Mouse (Mus musculus) forebrain, embryonic 13.5 days (tissue): ENCODE results near the gene Mylpf. TPM values are rescaled to one million over a fixed set of nuclear protein-coding genes. Genes with fewer than 3 reads are reported as not detected.

Experiments
- ATAC-seq: fragments of 200-750 bp; cut with Nextera tagmentation; 2 replicates; pipeline ENCODE4 v1.8.0; 2017
- H3K27ac ChIP-seq: fragments of 300-500 bp; sonication (generic); 2 replicates; pipeline ENCODE4 v1.5.1; 2015; ENCODE audit warnings: inconsistent platforms, mild to moderate bottlenecking, moderate library complexity
- H3K27me3 ChIP-seq: fragments of 300-500 bp; sonication (generic); 2 replicates; pipeline ENCODE4 v1.6.1; 2015; ENCODE audit warnings: mild to moderate bottlenecking, inconsistent platforms
- H3K36me3 ChIP-seq: fragments of 300-500 bp; sonication (generic); 2 replicates; pipeline ENCODE4 v1.6.1; 2015; ENCODE audit warnings: mild to moderate bottlenecking, inconsistent platforms; ENCODE audit not compliant: poor library complexity, severe bottlenecking
- H3K4me1 ChIP-seq: fragments of 300-500 bp; sonication (generic); 2 replicates; pipeline ENCODE4 v1.6.1; 2015; ENCODE audit warnings: inconsistent platforms
- H3K4me2 ChIP-seq: fragments of 300-500 bp; sonication (generic); 2 replicates; pipeline ENCODE4 v1.6.1; 2015; ENCODE audit warnings: inconsistent platforms, mild to moderate bottlenecking, moderate library complexity
- H3K4me3 ChIP-seq: fragments of 300-500 bp; sonication (generic); 2 replicates; pipeline ENCODE4 v1.5.1; 2015; ENCODE audit warnings: mild to moderate bottlenecking, inconsistent platforms
- H3K9ac ChIP-seq: fragments of 300-500 bp; sonication (generic); 2 replicates; pipeline ENCODE4 v1.6.1; 2015; ENCODE audit warnings: mild to moderate bottlenecking, inconsistent platforms
- H3K9me3 ChIP-seq: fragments of 300-500 bp; sonication (generic); replicated peaks from 2 replicates; pipeline ENCODE4 v1.6.1; 2016; ENCODE audit warnings: inconsistent platforms
- WGBS: fragments of 180-500 bp; shearing (Covaris S2); methylation state at CpG from one replicate; pipeline ENCODE4 v1.1.7; 2015; 5-methylcytosine and 5-hydroxymethylcytosine counted together
- polyA plus RNA-seq: library from polyadenylated mRNA; unstranded; fragments of >200 nt; fragmentation: Nextera tagmentation; extraction: Ambion mirVana; gene quantifications from 2 replicates; pipeline ENCODE4 v1.2.1, GENCODE M21; 2015

The Mylpf gene
- polyA plus RNA-seq, 1 experiment from 2014 or later, result 9.8 TPM

DNA sequence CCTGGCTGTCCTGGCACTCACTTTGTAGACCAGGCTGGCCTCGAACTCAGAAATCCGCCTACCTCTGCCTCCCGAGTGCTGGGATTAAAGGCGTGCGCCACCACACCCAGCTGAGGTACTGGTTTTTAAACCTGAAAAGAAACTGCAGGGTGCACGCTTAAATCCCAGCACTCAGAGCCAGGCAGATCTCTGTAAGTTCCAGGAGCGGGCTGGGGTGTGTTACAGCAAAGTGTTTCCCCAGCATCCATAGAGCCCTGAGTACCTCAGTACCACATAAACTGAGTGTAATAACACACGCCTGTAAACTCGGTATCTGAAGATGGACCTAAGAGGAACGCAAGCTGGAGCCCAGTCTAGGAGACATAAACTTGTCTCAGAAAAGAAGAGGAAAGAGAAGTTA, 21.3 kb upstream of the Mylpf start:
- Histone ChIP-seq H3K36me3 (peaks cover 19% of the 10 kb centered on the region), H3K9me3 (no peaks in the 10 kb centered on the region), H3K4me1 (no peaks in the 10 kb centered on the region), H3K4me3 (no peak overlapping the region), H3K27ac (no peak overlapping the region), H3K27me3 (no peaks in the 10 kb centered on the region), H3K9ac (no peak overlapping the region), H3K4me2 (no peak overlapping the region)
- 71% methylated on average over 10 of the region's 10 CpGs for WGBS
- no peak for ATAC-seq

DNA sequence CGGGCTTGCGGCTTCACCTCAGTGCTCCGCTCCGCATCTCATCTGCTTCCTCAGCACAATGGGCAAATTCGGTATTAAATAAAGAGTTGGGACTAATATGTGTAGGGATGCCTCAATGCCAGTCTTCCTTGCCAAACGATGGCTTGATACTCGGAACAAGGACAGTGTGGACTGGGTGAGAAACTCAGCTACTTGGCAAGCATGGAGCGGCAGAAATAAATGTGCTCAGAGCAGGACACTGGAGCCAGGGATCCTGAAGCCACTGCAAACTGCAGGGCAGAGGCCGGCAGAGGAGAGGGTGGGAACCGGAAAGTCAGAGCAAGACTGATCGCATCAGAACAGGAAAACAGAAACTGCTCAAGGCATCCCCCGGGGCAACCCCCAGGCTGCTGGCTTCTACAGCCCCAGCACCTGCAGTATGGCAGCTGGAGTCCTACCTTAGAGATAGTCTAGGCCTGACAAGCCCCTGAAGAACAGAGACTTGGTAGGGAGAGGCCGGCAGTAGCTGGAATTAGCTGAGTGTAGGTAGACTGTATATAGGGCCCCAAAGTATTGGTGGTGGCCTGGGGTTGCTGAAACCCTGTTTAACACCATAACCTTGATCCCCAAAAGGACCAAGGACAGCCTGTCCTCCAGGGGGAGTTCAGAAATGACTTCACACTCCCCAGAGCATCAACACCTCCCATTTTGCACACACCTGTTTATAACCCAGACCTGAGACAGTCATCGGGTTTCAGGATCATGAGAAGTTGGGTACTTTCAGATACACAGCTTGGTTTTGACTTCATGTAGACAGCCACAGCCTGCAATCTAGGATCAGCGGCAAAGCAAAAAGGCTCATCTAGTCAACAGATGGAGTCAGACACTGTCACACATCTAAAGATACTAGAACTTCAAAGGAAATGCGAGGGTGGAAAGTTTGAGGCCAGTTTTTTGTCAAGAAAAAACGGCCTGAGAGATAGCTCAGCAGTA, 20.1 kb upstream of the Mylpf start:
- ATAC-seq, result no peak

GRCm38 (mm10) chr7:127190672-127191071, 18.0 kb upstream of the Mylpf start:
- WGBS, result 89% methylated on average over 6 of the region's 6 CpGs
- no peaks in the 10 kb centered on the region for H3K27me3 ChIP-seq
- no peak overlapping the region for H3K4me2 ChIP-seq
- no peak overlapping the region for H3K4me3 ChIP-seq
- H3K9me3 ChIP-seq, result no peaks in the 10 kb centered on the region
- peaks cover 18% of the 10 kb centered on the region for H3K4me1 ChIP-seq
- peaks cover 42% of the 10 kb centered on the region for H3K36me3 ChIP-seq
- no peak for ATAC-seq
- H3K9ac ChIP-seq, result no peak overlapping the region
- no peak overlapping the region for H3K27ac ChIP-seq

More for the DNA sequence above, 20.1 kb upstream of the Mylpf start:
- Histone ChIP-seq H3K36me3 (peaks cover 31% of the 10 kb centered on the region), H3K27ac (no peak overlapping the region), H3K4me1 (peaks cover 1% of the 10 kb centered on the region; the same call in 1 of the 2 replicates), H3K4me2 (no peak overlapping the region), H3K27me3 (no peaks in the 10 kb centered on the region), H3K4me3 (no peak overlapping the region), H3K9ac (no peak overlapping the region), H3K9me3 (no peaks in the 10 kb centered on the region)
- WGBS, result 88% methylated on average over 17 of the region's 17 CpGs

GRCm38 (mm10) chr7:127192989-127193388, 15.7 kb upstream of the Mylpf start:
- 93% methylated on average over 5 of the region's 5 CpGs for WGBS
- H3K4me2 ChIP-seq, result no peak overlapping the region
- no peaks in the 10 kb centered on the region for H3K9me3 ChIP-seq
- peaks cover 57% of the 10 kb centered on the region for H3K36me3 ChIP-seq
- H3K27me3 ChIP-seq, result no peaks in the 10 kb centered on the region
- H3K4me3 ChIP-seq, result no peak overlapping the region
- peaks cover 29% of the 10 kb centered on the region for H3K4me1 ChIP-seq
- no peak overlapping the region for H3K27ac ChIP-seq
- no peak overlapping the region for H3K9ac ChIP-seq
- no peak for ATAC-seq

DNA sequence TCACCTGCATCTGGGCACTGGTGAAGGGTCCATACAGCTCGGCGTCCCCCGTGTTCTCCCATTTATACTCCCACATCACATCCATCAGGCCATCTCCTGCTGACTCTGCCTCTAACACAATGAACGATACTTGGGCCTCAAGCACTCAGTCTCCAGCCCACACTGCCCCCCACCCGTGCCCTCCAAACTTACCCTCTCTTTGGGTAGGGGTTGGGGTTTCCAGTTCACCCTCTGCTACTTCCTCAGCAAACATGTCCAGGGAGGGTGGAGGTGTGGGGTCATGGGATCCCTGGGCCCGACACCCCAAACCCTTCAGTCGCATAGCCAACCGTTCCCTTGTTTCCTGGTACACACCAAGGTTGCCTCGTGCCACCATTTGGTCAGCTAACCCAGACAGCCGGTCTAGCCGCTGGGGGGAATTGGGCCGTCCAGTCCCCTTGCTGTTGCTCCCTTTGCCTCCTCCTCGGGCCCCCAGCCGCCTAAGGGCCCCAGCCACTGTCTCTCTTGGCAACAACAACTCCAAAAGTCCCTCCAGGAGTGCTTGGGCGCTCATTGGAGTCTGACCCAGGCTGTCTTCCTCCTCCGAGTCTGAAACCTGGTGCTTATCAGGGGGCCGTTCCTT, 14.6 kb upstream of the Mylpf start:
- Histone ChIP-seq H3K9me3 (no peaks in the 10 kb centered on the region), H3K9ac (peak overlapping the region; percentile 86; the same call in 1 of the 2 replicates), H3K4me3 (peak overlapping the region; percentile 87), H3K4me1 (peaks cover 29% of the 10 kb centered on the region), H3K27ac (no peak overlapping the region), H3K27me3 (no peaks in the 10 kb centered on the region), H3K4me2 (peak overlapping the region; percentile 91), H3K36me3 (peaks cover 68% of the 10 kb centered on the region)
- ATAC-seq, result no peak
- WGBS, result 96% methylated on average over 17 of the region's 17 CpGs

GRCm38 (mm10) chr7:127194633-127195029, 14.1 kb upstream of the Mylpf start:
- peak overlapping the region; percentile 86 for H3K9ac ChIP-seq
- 84% methylated on average over 7 of the region's 7 CpGs for WGBS
- H3K4me2 ChIP-seq, result peak overlapping the region; percentile 91
- H3K4me1 ChIP-seq, result peaks cover 29% of the 10 kb centered on the region
- 0 out of 2 replicates have a peak overlapping the region, but pooled peaks have one; percentile 89 for H3K27ac ChIP-seq
- peaks cover 73% of the 10 kb centered on the region for H3K36me3 ChIP-seq
- peak overlapping the region; percentile 87 for H3K4me3 ChIP-seq
- H3K9me3 ChIP-seq, result no peaks in the 10 kb centered on the region
- ATAC-seq, result no peak
- H3K27me3 ChIP-seq, result no peaks in the 10 kb centered on the region

GRCm38 (mm10) chr7:127195544-127196295, 13.0 kb upstream of the Mylpf start, which contains the start of gene Cd2bp2:
Cd2bp2 (minus strand) TSS chr7:127196050.
- Histone ChIP-seq H3K36me3 (peaks cover 82% of the 10 kb centered on the region), H3K4me1 (peaks cover 29% of the 10 kb centered on the region), H3K27me3 (no peaks in the 10 kb centered on the region), H3K4me2 (peak within 1 kb of the TSS; percentile 91), H3K9me3 (no peaks in the 10 kb centered on the region), H3K9ac (peak within 1 kb of the TSS; percentile 86), H3K27ac (peak within 1 kb of the TSS; percentile 89), H3K4me3 (peak within 1 kb of the TSS; percentile 87)
- peak; percentile 98 for ATAC-seq
- under 1% methylated on average over 51 of the region's 51 CpGs for WGBS

GRCm38 (mm10) chr7:127196484-127196883, 12.2 kb upstream of the Mylpf start:
- ATAC-seq, result no peak
- peaks cover 29% of the 10 kb centered on the region for H3K4me1 ChIP-seq
- peak overlapping the region; percentile 84 for H3K27ac ChIP-seq
- peak overlapping the region; percentile 83 for H3K9ac ChIP-seq
- no peaks in the 10 kb centered on the region for H3K9me3 ChIP-seq
- 59% methylated on average over 11 of the region's 11 CpGs for WGBS
- H3K4me2 ChIP-seq, result peak overlapping the region; percentile 78
- no peaks in the 10 kb centered on the region for H3K27me3 ChIP-seq
- H3K4me3 ChIP-seq, result peak overlapping the region; percentile 87
- H3K36me3 ChIP-seq, result peaks cover 82% of the 10 kb centered on the region

DNA sequence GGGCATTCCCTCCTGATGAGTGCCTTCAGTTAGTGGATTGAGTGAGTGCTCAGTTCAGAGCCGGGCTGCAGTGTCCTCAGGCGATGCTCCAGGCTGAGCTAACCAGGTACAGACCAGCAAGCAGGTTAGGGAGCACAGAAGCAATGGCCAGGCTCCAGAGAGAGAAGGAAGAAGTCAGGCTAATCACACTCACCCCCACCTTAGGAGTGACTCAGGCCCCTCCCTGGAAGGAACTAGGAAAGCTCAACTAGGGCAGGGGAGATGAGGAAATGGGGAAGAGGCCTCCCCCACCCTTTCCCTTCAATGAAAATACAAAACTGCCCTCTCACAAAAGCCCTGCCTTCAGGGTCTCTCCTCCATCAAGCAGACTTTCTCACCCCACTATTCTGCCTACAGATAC, 2.1 kb upstream of the Mylpf start:
- H3K4me2 ChIP-seq, result peak overlapping the region; percentile 100
- H3K27me3 ChIP-seq, result no peaks in the 10 kb centered on the region
- peak overlapping the region; percentile 96 for H3K4me3 ChIP-seq
- H3K27ac ChIP-seq, result no peak overlapping the region
- H3K9me3 ChIP-seq, result no peaks in the 10 kb centered on the region
- H3K9ac ChIP-seq, result peak overlapping the region; percentile 98
- 59% methylated on average over 2 of the region's 2 CpGs for WGBS
- H3K4me1 ChIP-seq, result peaks cover 43% of the 10 kb centered on the region
- peaks cover 24% of the 10 kb centered on the region for H3K36me3 ChIP-seq
- no peak for ATAC-seq

DNA sequence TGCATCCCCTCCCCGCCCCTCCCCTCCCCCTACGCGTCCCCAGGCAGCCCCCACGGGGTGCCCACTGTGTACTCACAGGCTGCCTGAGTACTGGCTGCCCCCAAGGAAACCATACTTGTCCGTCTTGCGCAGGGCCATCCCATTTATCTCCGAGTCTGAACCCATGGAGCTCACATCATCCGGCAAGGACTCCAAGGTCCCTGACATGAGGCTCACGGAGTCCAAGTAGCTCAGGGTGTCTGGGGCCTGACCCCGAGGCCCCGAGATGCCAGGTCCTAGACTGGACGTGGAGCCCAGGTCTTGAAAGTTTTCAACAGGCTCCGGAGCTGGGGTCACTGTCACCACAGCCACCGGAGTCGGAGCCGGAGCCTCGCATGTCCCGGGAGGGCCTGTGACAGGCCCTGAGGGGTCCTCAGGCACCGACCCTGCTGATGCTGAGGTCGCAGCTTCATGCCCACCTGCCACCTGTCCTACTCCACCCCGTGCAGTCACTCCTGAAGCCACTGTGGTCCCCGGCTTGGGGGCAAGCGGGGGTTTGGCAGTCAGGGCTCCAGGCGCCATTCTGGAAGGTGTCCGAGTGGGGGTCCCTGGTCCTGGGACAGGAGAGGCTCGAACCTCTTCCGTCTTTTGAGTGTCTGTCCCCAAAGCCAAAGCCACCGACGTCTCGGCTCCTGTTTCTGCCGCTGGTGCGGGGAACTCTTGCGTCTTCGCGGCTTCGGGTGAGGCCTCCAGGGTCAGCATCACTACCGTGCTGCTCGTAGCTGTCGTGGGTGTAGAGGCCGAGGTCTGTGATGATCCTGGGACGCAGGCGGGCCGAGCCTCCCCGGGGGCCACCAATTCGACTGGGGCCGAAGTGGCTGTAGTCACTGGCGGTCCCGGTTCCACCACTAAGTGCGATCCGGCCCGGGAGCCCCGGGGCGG, 1.1 kb upstream of the Mylpf start:
- H3K4me3 ChIP-seq, result peak overlapping the region; percentile 96
- peaks cover 43% of the 10 kb centered on the region for H3K4me1 ChIP-seq
- peak overlapping the region; percentile 82 for H3K27ac ChIP-seq
- H3K36me3 ChIP-seq, result peaks cover 14% of the 10 kb centered on the region
- ATAC-seq, result no peak
- H3K27me3 ChIP-seq, result no peaks in the 10 kb centered on the region
- under 1% methylated on average over 53 of the region's 53 CpGs for WGBS
- H3K9ac ChIP-seq, result peak overlapping the region; percentile 98
- H3K4me2 ChIP-seq, result peak overlapping the region; percentile 100
- H3K9me3 ChIP-seq, result no peaks in the 10 kb centered on the region

DNA sequence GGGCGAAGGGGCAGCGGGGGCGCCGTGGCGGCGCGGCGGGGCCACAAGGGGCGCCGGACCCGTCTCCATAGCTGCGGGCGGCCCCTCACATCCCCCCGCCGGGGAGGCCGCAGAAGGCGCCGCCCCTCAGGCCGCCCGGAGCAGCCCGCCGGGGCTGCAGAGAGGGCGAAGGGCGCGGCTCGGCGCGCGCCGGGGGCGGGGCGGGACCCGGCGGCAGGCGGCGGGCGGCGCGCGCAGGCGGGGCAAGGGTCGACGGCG, 466 bp upstream of the Mylpf start, which contains the start of gene Tbc1d10b:
Gene Tbc1d10b (minus strand): TSS at position 174 of the 258 bp plus-strand sequence.
- no peaks in the 10 kb centered on the region for H3K9me3 ChIP-seq
- 0% methylated on average over 25 of the region's 44 CpGs for WGBS
- peaks cover 9% of the 10 kb centered on the region for H3K36me3 ChIP-seq
- ATAC-seq, result peak; percentile 13
- H3K4me2 ChIP-seq, result peak within 1 kb of the TSS; percentile 100
- H3K4me1 ChIP-seq, result peaks cover 43% of the 10 kb centered on the region
- H3K27ac ChIP-seq, result peak within 1 kb of the TSS; percentile 82
- peak within 1 kb of the TSS; percentile 98 for H3K9ac ChIP-seq
- H3K27me3 ChIP-seq, result no peaks in the 10 kb centered on the region
- peak within 1 kb of the TSS; percentile 96 for H3K4me3 ChIP-seq
